Mouse (Mus musculus) lung, postnatal 0 days (tissue): ENCODE measurements around the gene Pdpn. TPM values are rescaled to one million over a fixed set of nuclear protein-coding genes. Genes with fewer than 3 reads are reported as not detected.

ENCODE experiments used
- ATAC-seq: fragments of 200-750 bp; cut with Nextera tagmentation; 2 replicates; pipeline ENCODE4 v1.8.0; 2017; ENCODE audit warnings: moderate library complexity
- DNase-seq: peaks from one replicate; pipeline ENCODE4 v3.0.0-alpha.2; 2016; ENCODE audit warnings: low spot score
- H3K27ac ChIP-seq: fragments of 300-500 bp; sonication (generic); 2 replicates; pipeline ENCODE4 v1.5.1; 2014; ENCODE audit warnings: antibody characterized with exemption, mild to moderate bottlenecking, low read length, mixed read lengths
- H3K27me3 ChIP-seq: fragments of 300-500 bp; sonication (generic); replicated peaks from 2 replicates; pipeline ENCODE4 v1.6.1; 2014; ENCODE audit warnings: low read length, mixed read lengths; ENCODE audit not compliant: insufficient read depth
- H3K36me3 ChIP-seq: fragments of 300-500 bp; sonication (generic); 2 replicates; pipeline ENCODE4 v1.6.1; 2014; ENCODE audit warnings: low read length, mixed read lengths; ENCODE audit not compliant: insufficient read depth
- H3K4me1 ChIP-seq: fragments of 300-500 bp; sonication (generic); 2 replicates; pipeline ENCODE4 v1.6.1; 2014; ENCODE audit warnings: antibody characterized with exemption, low read depth, low read length, mixed read lengths; ENCODE audit not compliant: insufficient read depth
- H3K4me2 ChIP-seq: fragments of 300-500 bp; sonication (generic); replicated peaks from 2 replicates; pipeline ENCODE4 v1.6.1; 2014; ENCODE audit warnings: low read depth, mild to moderate bottlenecking, low read length, moderate library complexity, mixed read lengths
- H3K4me3 ChIP-seq: fragments of 300-500 bp; sonication (generic); 2 replicates; pipeline ENCODE4 v1.5.1; 2014; ENCODE audit warnings: low read depth, low read length
- H3K9ac ChIP-seq: fragments of 300-500 bp; sonication (generic); replicated peaks from 2 replicates; pipeline ENCODE4 v1.6.1; 2014; ENCODE audit warnings: low read depth, mild to moderate bottlenecking
- H3K9me3 ChIP-seq: fragments of 300-500 bp; sonication (generic); 2 replicates; pipeline ENCODE4 v1.6.1; 2016; ENCODE audit warnings: low read length, mixed read lengths
- CTCF ChIP-seq: IDR thresholded peaks from 2 replicates; pipeline ENCODE4 v1.5.1; 2016; ENCODE audit warnings: antibody characterized with exemption, mild to moderate bottlenecking
- EP300 ChIP-seq: IDR thresholded peaks from 2 replicates; pipeline ENCODE4 v1.6.1; 2016; ENCODE audit warnings: antibody characterized with exemption, mild to moderate bottlenecking, control low read depth
- WGBS: fragments of 180-500 bp; shearing (Covaris S2); extraction: QIAGEN DNeasy Blood & Tissue Kit; methylation state at CpG from one replicate; pipeline ENCODE4 v1.1.7; 2014; 5-methylcytosine and 5-hydroxymethylcytosine counted together
- polyA plus RNA-seq: library from polyadenylated mRNA; unstranded; fragments of >200 nt; fragmentation: Nextera tagmentation; extraction: Ambion mirVana; gene quantifications from 2 replicates; pipeline ENCODE4 v1.2.1, GENCODE M21; 2015

Gene Pdpn
- polyA plus RNA-seq, 1 experiment from 2014 or later = 118 TPM

- no peaks in the 10 kb centered on the region for H3K4me1 ChIP-seq
- no peaks in the 10 kb centered on the region for H3K9me3 ChIP-seq
- no peak overlapping the region for H3K27ac ChIP-seq
- H3K27me3 ChIP-seq = no peaks in the 10 kb centered on the region
- no peak overlapping the region for H3K4me2 ChIP-seq
- no peak for TF ChIP-seq CTCF
- no peak for TF ChIP-seq EP300
- ATAC-seq (no peak), DNase-seq (no peak)
- 87% methylated on average over 5 of the region's 5 CpGs for WGBS
- no peak overlapping the region for H3K9ac ChIP-seq
- H3K36me3 ChIP-seq = no peaks in the 10 kb centered on the region
- H3K4me3 ChIP-seq = no peak overlapping the region
Measured at GRCm38 (mm10) chr4:143239117-143239516, 60.2 kb downstream of the Pdpn start.

GRCm38 (mm10) chr4:143238241-143239031, 60.9 kb downstream of the Pdpn start:
- TF ChIP-seq CTCF (peak; percentile 83), EP300 (no peak)
- H3K4me2 ChIP-seq = peak overlapping the region; percentile 40; the same call in 1 of the 2 replicates
- WGBS = 19% methylated on average over 23 of the region's 23 CpGs
- no peaks in the 10 kb centered on the region for H3K36me3 ChIP-seq
- H3K4me1 ChIP-seq = no peaks in the 10 kb centered on the region
- H3K27ac ChIP-seq = no peak overlapping the region
- DNase-seq (peak; percentile 64), ATAC-seq (no peak)
- H3K4me3 ChIP-seq = no peak overlapping the region
- no peaks in the 10 kb centered on the region for H3K27me3 ChIP-seq
- no peak overlapping the region for H3K9ac ChIP-seq
- H3K9me3 ChIP-seq = no peaks in the 10 kb centered on the region

DNA sequence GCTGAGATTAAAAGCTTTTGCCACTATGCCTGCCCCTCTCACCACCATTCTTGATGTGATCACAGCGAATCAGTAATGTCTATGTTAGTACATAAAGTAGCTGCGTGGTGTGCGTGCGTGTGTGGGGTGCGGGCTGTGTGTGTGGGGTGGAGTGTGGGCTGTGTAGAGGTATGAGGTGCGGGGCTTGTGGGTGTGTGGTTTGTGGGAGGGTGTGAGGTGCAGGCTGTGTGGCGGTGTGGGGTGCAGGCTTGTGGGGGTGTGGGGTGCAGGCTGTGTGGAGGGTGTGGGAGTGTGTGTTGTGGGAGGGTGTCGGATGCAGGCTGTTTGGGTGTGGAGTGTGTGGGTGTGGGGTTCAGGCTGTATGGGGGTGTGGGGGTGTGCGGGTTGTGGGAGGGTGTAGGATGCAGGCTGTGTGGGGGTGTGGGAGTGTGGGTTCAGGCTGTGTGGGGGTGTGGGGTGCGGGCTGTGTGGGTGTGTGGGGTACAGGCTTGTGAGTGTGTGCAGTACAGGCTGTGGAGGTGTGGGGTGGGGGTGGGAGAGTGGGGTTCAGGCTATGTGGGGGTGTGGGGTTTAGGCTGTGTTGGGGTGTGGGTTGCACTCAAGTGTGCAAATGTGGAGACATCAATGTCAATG, 67.5 kb downstream of the Pdpn start:
- Histone ChIP-seq H3K4me3 (no peak overlapping the region), H3K4me2 (no peak overlapping the region), H3K9me3 (no peaks in the 10 kb centered on the region), H3K36me3 (no peaks in the 10 kb centered on the region), H3K27me3 (no peaks in the 10 kb centered on the region), H3K27ac (no peak overlapping the region), H3K4me1 (no peaks in the 10 kb centered on the region), H3K9ac (no peak overlapping the region)
- no peak for ATAC-seq
- no peak for TF ChIP-seq EP300
- no peak for TF ChIP-seq CTCF
- 86% methylated on average over 10 of the region's 10 CpGs for WGBS
- no peak for DNase-seq

DNA sequence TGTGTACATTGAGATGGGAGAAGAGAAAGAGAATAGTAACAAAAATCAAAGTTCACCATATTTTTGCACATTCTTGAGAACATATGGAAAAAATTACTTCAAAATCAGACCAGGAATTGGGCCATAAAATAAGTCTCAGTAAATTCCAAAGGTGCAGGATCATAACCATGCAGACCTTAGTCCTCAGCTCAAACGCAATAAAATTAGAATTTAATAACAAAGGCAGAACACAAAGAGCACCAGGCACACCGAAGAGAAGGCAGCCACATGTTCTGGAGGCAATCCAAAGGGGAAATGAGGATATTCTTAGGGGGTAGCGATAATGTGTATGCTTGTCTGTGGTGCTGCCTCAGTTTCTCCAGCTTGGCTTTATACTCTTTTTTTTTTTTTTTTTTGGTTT, 68.3 kb downstream of the Pdpn start:
- H3K9me3 ChIP-seq = no peaks in the 10 kb centered on the region
- no peaks in the 10 kb centered on the region for H3K36me3 ChIP-seq
- DNase-seq (no peak), ATAC-seq (no peak)
- no peak for TF ChIP-seq CTCF
- TF ChIP-seq EP300 = no peak
- no peaks in the 10 kb centered on the region for H3K4me1 ChIP-seq
- no peak overlapping the region for H3K9ac ChIP-seq
- H3K27ac ChIP-seq = no peak overlapping the region
- H3K27me3 ChIP-seq = no peaks in the 10 kb centered on the region
- H3K4me2 ChIP-seq = no peak overlapping the region
- 61% methylated on average over 3 of the region's 3 CpGs for WGBS
- no peak overlapping the region for H3K4me3 ChIP-seq

- Histone ChIP-seq H3K9me3 (no peaks in the 10 kb centered on the region), H3K9ac (no peak overlapping the region), H3K4me2 (no peak overlapping the region), H3K27ac (no peak overlapping the region), H3K27me3 (no peaks in the 10 kb centered on the region), H3K36me3 (no peaks in the 10 kb centered on the region), H3K4me1 (no peaks in the 10 kb centered on the region), H3K4me3 (no peak overlapping the region)
- TF ChIP-seq CTCF = no peak
- no peak for TF ChIP-seq EP300
- ATAC-seq = no peak
- DNase-seq = no peak
- WGBS = 61% methylated on average over 5 of the region's 5 CpGs
Measured at GRCm38 (mm10) chr4:143227976-143228375, 71.4 kb downstream of the Pdpn start.

DNA sequence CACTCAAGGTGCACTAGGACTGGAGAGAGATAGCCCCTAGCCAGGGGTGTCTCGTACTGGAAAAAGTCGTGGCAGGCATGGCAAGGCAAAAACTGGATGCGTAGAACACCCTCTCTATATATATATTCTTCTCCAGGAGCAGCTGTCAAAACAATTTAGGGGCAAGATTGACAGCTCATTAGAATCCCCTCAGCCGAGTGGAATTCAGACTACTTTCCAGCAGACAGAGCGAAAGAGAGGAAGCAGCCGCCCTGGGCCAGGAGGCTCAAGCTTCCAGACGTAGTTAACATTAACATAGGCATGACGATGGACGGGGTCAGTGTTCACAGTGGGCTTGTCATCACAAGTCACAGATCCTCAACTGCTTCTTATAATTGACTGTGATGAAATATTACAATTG, 73.5 kb downstream of the Pdpn start:
- WGBS = 43% methylated on average over 9 of the region's 9 CpGs
- ATAC-seq (no peak), DNase-seq (no peak)
- H3K27me3 ChIP-seq = no peaks in the 10 kb centered on the region
- no peaks in the 10 kb centered on the region for H3K9me3 ChIP-seq
- H3K36me3 ChIP-seq = no peaks in the 10 kb centered on the region
- TF ChIP-seq EP300 (no peak), CTCF (no peak)
- H3K9ac ChIP-seq = no peak overlapping the region
- H3K4me2 ChIP-seq = no peak overlapping the region
- H3K27ac ChIP-seq = no peak overlapping the region
- H3K4me1 ChIP-seq = no peaks in the 10 kb centered on the region
- H3K4me3 ChIP-seq = no peak overlapping the region
